Mouse (Mus musculus) ES-E14 (cell line): Measurements from ENCODE around the gene Ormdl2. TPM values are rescaled to one million over a fixed set of nuclear protein-coding genes. Genes with fewer than 3 reads are reported as not detected.
"Not testable (repeated sequence)": the region's sequence is repeated elsewhere in the genome, so short reads cannot be mapped to it uniquely, and the experiment has no call there.

Source experiments
- DNase-seq: peaks from one replicate; pipeline ENCODE4 v3.0.0-alpha.2; 2013; ENCODE audit warnings: low read depth, low spot score
- H3K27ac ChIP-seq: 2 replicates; pipeline ENCODE4 v1.5.1; 2012; ENCODE audit warnings: low read depth, mild to moderate bottlenecking, low read length, moderate library complexity, mixed read lengths; ENCODE audit not compliant: poor library complexity, insufficient read depth, severe bottlenecking
- H3K36me3 ChIP-seq: 2 replicates; pipeline ENCODE4 v1.6.1; 2012; ENCODE audit warnings: mild to moderate bottlenecking, low read length, moderate library complexity, mixed read lengths; ENCODE audit not compliant: control insufficient read depth, poor library complexity, insufficient read depth, severe bottlenecking
- H3K4me1 ChIP-seq, 2 experiments: fragments of 150-350 bp in 1 of 2; sonication (generic) in 1 of 2; 2 replicates each; pipeline ENCODE4 v1.6.1; 2012; ENCODE audit warnings: low read length in 2 of 2, mild to moderate bottlenecking in 1 of 2, mixed read lengths in 1 of 2; ENCODE audit not compliant: control insufficient read depth in 2 of 2, insufficient read depth in 2 of 2, poor library complexity in 1 of 2
- H3K4me3 ChIP-seq, 2 experiments: fragments of 150-350 bp in 1 of 2; sonication (generic) in 1 of 2; 2 replicates each; pipeline ENCODE4 v1.5.1; 2012; ENCODE audit warnings: low read length in 2 of 2, low read depth in 1 of 2, mild to moderate bottlenecking in 1 of 2, mixed read lengths in 1 of 2; ENCODE audit not compliant: insufficient read depth in 1 of 2, poor library complexity in 1 of 2, severe bottlenecking in 1 of 2
- H3K9ac ChIP-seq: 2 replicates; pipeline ENCODE4 v1.6.1; 2012; ENCODE audit warnings: low read depth, mild to moderate bottlenecking, low read length, mixed read lengths; ENCODE audit not compliant: poor library complexity, insufficient read depth, severe bottlenecking
- H3K9me3 ChIP-seq: fragments of 150-350 bp; sonication (generic); 2 replicates; pipeline ENCODE4 v1.6.1; 2012; ENCODE audit warnings: low read depth, mild to moderate bottlenecking, low read length; ENCODE audit not compliant: control insufficient read depth, insufficient read depth
- CHD2 ChIP-seq: IDR thresholded peaks from 2 replicates; pipeline ENCODE4 v1.6.1; 2014; ENCODE audit warnings: mild to moderate bottlenecking, low read depth, low read length, inconsistent platforms
- HCFC1 ChIP-seq: IDR thresholded peaks from 2 replicates; pipeline ENCODE4 v1.6.1; 2012; ENCODE audit warnings: low read length, inconsistent platforms, borderline replicate concordance; ENCODE audit not compliant: insufficient read depth
- MAFK ChIP-seq: IDR thresholded peaks from 2 replicates; pipeline ENCODE4 v1.6.1; 2014; ENCODE audit warnings: mild to moderate bottlenecking, low read depth, low read length, inconsistent platforms; ENCODE audit not compliant: insufficient read depth
- ZC3H11A ChIP-seq: IDR thresholded peaks from 2 replicates; pipeline ENCODE4 v1.6.1; 2012; ENCODE audit warnings: low read depth, mild to moderate bottlenecking, inconsistent platforms, low read length, borderline replicate concordance
- ZNF384 ChIP-seq: IDR thresholded peaks from 2 replicates; pipeline ENCODE4 v1.6.1; 2012; ENCODE audit warnings: low read depth, low read length, inconsistent platforms
- in situ Hi-C, 2 experiments: fragments of 600-800 bp; cut with MboI; formaldehyde crosslinking; loops; one replicate each; pipeline ENCODE4 v1.15.1; 2025; ENCODE audit warnings: low sequenced_read_pairs in 2 of 2, inconsistent platforms in 1 of 2; ENCODE audit not compliant: unreplicated experiment in 2 of 2
- total RNA-seq: library from RNA; depleted of rRNA; stranded (reverse); fragments of 300-350 nt; gene quantifications from 2 replicates; pipeline ENCODE4 v1.2.3, GENCODE M21; 2012

Gene Ormdl2
- total RNA-seq, 1 experiment, result 145 TPM

GRCm38 (mm10) chr10:128840612-128841011 lies 19.2 kb upstream of the Ormdl2 start:
- no peak for DNase-seq
- Histone ChIP-seq H3K4me3 (no peak overlapping the region), H3K4me1 (no peaks in the 10 kb centered on the region), H3K36me3 (peaks cover 25% of the 10 kb centered on the region), H3K9me3 (no peaks in the 10 kb centered on the region), H3K9ac (no peak overlapping the region), H3K27ac (no peak overlapping the region)
- in situ Hi-C loops, result no loop called here
- TF ChIP-seq ZNF384, result no peak
- TF ChIP-seq MAFK, result no peak
- no peak for TF ChIP-seq ZC3H11A
- no peak for TF ChIP-seq HCFC1
- TF ChIP-seq CHD2, result no peak

GRCm38 (mm10) chr10:128839434-128839833 lies 18.0 kb upstream of the Ormdl2 start:
- no peak overlapping the region for H3K4me3 ChIP-seq
- in situ Hi-C loops, result no loop called here
- TF ChIP-seq ZC3H11A, result no peak
- DNase-seq, result no peak
- H3K36me3 ChIP-seq, result peaks cover 28% of the 10 kb centered on the region
- no peaks in the 10 kb centered on the region for H3K9me3 ChIP-seq
- H3K4me1 ChIP-seq, result no peaks in the 10 kb centered on the region
- no peak overlapping the region for H3K9ac ChIP-seq
- no peak overlapping the region for H3K27ac ChIP-seq

DNA sequence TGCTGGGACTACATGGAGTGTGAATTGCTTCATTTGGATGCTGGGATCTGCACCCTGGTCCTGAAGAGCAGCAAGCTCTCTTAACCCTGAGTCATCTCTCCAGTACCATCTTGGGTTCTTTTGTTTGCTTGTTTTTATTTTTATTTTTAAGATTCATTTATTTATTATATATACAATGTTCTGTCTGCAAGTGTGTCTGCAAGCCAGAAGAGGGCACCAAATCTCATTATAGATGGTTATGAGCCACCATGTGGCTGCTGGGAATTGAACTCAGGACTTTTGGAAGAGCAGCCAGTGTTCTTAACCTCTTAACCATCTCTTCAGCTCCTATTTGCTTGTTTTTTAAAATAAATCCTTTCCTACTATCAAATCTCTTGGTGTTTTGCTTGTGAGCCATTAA lies 16.0 kb upstream of the Ormdl2 start:
- Histone ChIP-seq H3K9ac (no peak overlapping the region), H3K36me3 (peaks cover 18% of the 10 kb centered on the region), H3K4me1 (no peaks in the 10 kb centered on the region), H3K9me3 (no peaks in the 10 kb centered on the region), H3K4me3 (no peak overlapping the region), H3K27ac (no peak overlapping the region)
- in situ Hi-C loops, result no loop called here
- DNase-seq, result no peak
- no peak for TF ChIP-seq HCFC1
- TF ChIP-seq ZC3H11A, result no peak
- TF ChIP-seq CHD2, result no peak
- TF ChIP-seq MAFK, result no peak

- in situ Hi-C loops, result no loop called here
- peak overlapping the region; percentile 37; the same call in 1 of the 2 replicates for H3K9ac ChIP-seq
- H3K36me3 ChIP-seq, result peaks cover 3% of the 10 kb centered on the region
- peaks cover 2 to 5% of the 10 kb centered on the region in 2 experiments; a peak in 3 of 4 replicates for H3K4me1 ChIP-seq
- peak overlapping the region in 1 of 2 experiments; percentile 100; a peak in 2 of 4 replicates for H3K4me3 ChIP-seq
- DNase-seq, result no peak
- no peak for TF ChIP-seq ZC3H11A
- no peak for TF ChIP-seq ZNF384
- TF ChIP-seq HCFC1, result no peak
- TF ChIP-seq CHD2, result no peak
- TF ChIP-seq MAFK, result no peak
- H3K9me3 ChIP-seq, result no peaks in the 10 kb centered on the region
- H3K27ac ChIP-seq, result no peak overlapping the region
These were observed 2.4 kb upstream of the Ormdl2 start for GRCm38 (mm10) chr10:128823821-128824220.

DNA sequence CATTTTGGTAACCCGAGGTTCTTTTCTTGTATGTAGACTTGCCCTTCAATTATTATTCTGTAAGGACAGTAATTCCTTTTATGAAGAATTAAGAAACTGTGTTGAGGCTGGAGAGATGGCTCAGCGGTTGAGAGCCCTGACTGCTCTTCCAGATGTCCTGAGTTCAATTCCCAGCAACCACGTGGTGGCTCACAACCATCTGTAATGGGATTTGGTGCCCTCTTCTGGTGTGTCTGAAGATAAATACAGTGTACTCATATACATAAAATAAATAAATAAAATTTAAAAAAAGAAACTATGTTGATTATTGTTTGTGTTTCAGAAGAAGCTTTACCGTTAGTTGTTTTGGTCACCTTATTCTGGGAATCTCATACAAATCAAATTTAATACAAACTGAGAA lies 1.6 kb upstream of the Ormdl2 start:
- H3K9me3 ChIP-seq, in situ Hi-C loops, H3K27ac ChIP-seq, H3K36me3 ChIP-seq, DNase-seq, H3K4me1 ChIP-seq: not testable (repeated sequence)
- peak overlapping the region; percentile 80 to 100 for H3K4me3 ChIP-seq
- H3K9ac ChIP-seq, result peak overlapping the region; percentile 84; the same call in 1 of the 2 replicates
